Comparison of ENCODE assay signal across 8 mouse cellular contexts in genomic region chr10:122802218-122802617, GRCm38 (mm10).
DNase-seq lines count a peak whose midpoint lies in the region; ATAC-seq and TF ChIP-seq lines count a peak whose summit lies in the region.

No protein-coding gene starts in this region.

- no peaks in the 10 kb centered on the region for H3K9me3 ChIP-seq in liver, embryonic 13.5 days (replicated peaks)

- H3K27ac ChIP-seq in heart, adult 2 months: no peak overlapping the region
- no peak overlapping the region for H3K27ac ChIP-seq in liver, embryonic 13.5 days

- no peaks in the 10 kb centered on the region for H3K27me3 ChIP-seq in heart, adult 2 months (ENCODE audit: control insufficient read depth, insufficient read depth, low read length)
- H3K27me3 ChIP-seq in liver, embryonic 13.5 days: no peaks in the 10 kb centered on the region

- no peak for DNase-seq in heart, adult 2 months
- DNase-seq in heart, postnatal 25 days (ENCODE audit: low spot score): no peak
- DNase-seq in thymus, adult 18-20 months: peak; percentile 49 to 53
- no peak for DNase-seq in thymus, postnatal 0 days (ENCODE audit: low spot score)
- no peak for DNase-seq in liver, embryonic 13.5 days
- peak; percentile 68 for DNase-seq in thymus, postnatal 25 days
- no peak for DNase-seq in natural killer cell, adult 2 months (ENCODE audit: low spot score in 2 of 2)
- DNase-seq in left cerebral cortex, adult 8-10 months (ENCODE audit: low spot score in 2 of 2): no peak

- no peak for TF ChIP-seq EP300 in heart, adult 2 months (IDR thresholded peaks at IDR 0.05; ENCODE audit: insufficient read depth, low read depth, low read length)

- peak; percentile 20; the same call in 1 of the 2 replicates for TF ChIP-seq CTCF in heart, adult 2 months (IDR thresholded peaks at IDR 0.05)

- H3K4me1 ChIP-seq in heart, adult 2 months (ENCODE audit: control insufficient read depth, insufficient read depth, low read length): peaks cover 10% of the 10 kb centered on the region
- H3K4me1 ChIP-seq in liver, embryonic 13.5 days (replicated peaks): peaks cover 19% of the 10 kb centered on the region; the same call in 1 of the 2 replicates

- peak overlapping the region; percentile 19; the same call in 1 of the 2 replicates for H3K9ac ChIP-seq in heart, adult 2 months (ENCODE audit: low read depth, low read length)
- H3K9ac ChIP-seq in liver, embryonic 13.5 days: peak overlapping the region; percentile 34; the same call in 1 of the 2 replicates

- H3K79me2 ChIP-seq in heart, adult 2 months (replicated peaks; ENCODE audit: control insufficient read depth, insufficient read depth, low read length): no peaks in the 10 kb centered on the region

- TF ChIP-seq POLR2A in heart, adult 2 months (IDR thresholded peaks at IDR 0.05; ENCODE audit: insufficient read depth, low read depth, low read length): no peak

- H3K36me3 ChIP-seq in heart, adult 2 months (ENCODE audit: control insufficient read depth, insufficient read depth, low read length): no peaks in the 10 kb centered on the region
- H3K36me3 ChIP-seq in liver, embryonic 13.5 days: no peaks in the 10 kb centered on the region

- ATAC-seq in liver, embryonic 13.5 days (ENCODE audit: low read depth): no peak

- WGBS in heart, adult 2 months: 29% methylated on average over 30 of the region's 30 CpGs
- 32% methylated on average over 30 of the region's 30 CpGs for WGBS in liver, embryonic 13.5 days (ENCODE audit: insufficient replicate concordance)

- H3K4me2 ChIP-seq in liver, embryonic 13.5 days: peak overlapping the region; percentile 64

- H3K4me3 ChIP-seq in heart, adult 2 months: no peak overlapping the region
- peak overlapping the region; percentile 33 for H3K4me3 ChIP-seq in liver, embryonic 13.5 days (replicated peaks)

- intact Hi-C loops in heart, adult 2 months (cut with DNase I): loop anchor here (5.0 kb wide), 1 partner anchor 290 kb away; no protein-coding TSS in a partner anchor
- intact Hi-C loops in heart, postnatal 25 days (cut with DNase I): loop anchor here (5.0 kb wide), 1 partner anchor 250 kb away; no protein-coding TSS in a partner anchor

Comparison
In these comparisons a context has a peak if more than half of its experiments do, and no peak if none do; other contexts are left out.
1. DNase-seq: peak in thymus, adult 18-20 months (2 of 2) and thymus, postnatal 25 days (single experiment); none in heart, adult 2 months (0 of 2), heart, postnatal 25 days (single experiment), thymus, postnatal 0 days (single experiment), liver, embryonic 13.5 days (single experiment), natural killer cell, adult 2 months (0 of 2) and left cerebral cortex, adult 8-10 months (0 of 2).